Mouse (Mus musculus) forebrain, postnatal 0 days (tissue): ENCODE data around the gene Efhc1. TPM values are rescaled to one million over a fixed set of nuclear protein-coding genes. Genes with fewer than 3 reads are reported as not detected.
"Not testable (repeated sequence)": the region's sequence is repeated elsewhere in the genome, so short reads cannot be mapped to it uniquely, and the experiment has no call there.

Experiments used
- ATAC-seq: fragments of 200-750 bp; cut with Nextera tagmentation; 2 replicates; pipeline ENCODE4 v1.8.0; 2017; ENCODE audit warnings: mild to moderate bottlenecking, moderate library complexity
- DNase-seq: peaks from one replicate; pipeline ENCODE4 v3.0.0-alpha.2; 2015
- H3K27ac ChIP-seq: fragments of 300-500 bp; sonication (generic); 2 replicates; pipeline ENCODE4 v1.5.1; 2014; ENCODE audit warnings: low read depth, mild to moderate bottlenecking, antibody characterized with exemption, low read length, moderate library complexity, mixed read lengths
- H3K27me3 ChIP-seq: fragments of 300-500 bp; sonication (generic); 2 replicates; pipeline ENCODE4 v1.6.1; 2014; ENCODE audit warnings: mild to moderate bottlenecking, low read length, mixed read lengths; ENCODE audit not compliant: insufficient read depth
- H3K36me3 ChIP-seq: fragments of 300-500 bp; sonication (generic); 2 replicates; pipeline ENCODE4 v1.6.1; 2014; ENCODE audit warnings: mild to moderate bottlenecking, moderate library complexity; ENCODE audit not compliant: insufficient read depth
- H3K4me1 ChIP-seq: fragments of 300-500 bp; sonication (generic); 2 replicates; pipeline ENCODE4 v1.6.1; 2014; ENCODE audit warnings: antibody characterized with exemption; ENCODE audit not compliant: insufficient read depth
- H3K4me2 ChIP-seq: fragments of 300-500 bp; sonication (generic); 2 replicates; pipeline ENCODE4 v1.6.1; 2014; ENCODE audit warnings: low read depth, mild to moderate bottlenecking, moderate library complexity
- H3K4me3 ChIP-seq: fragments of 300-500 bp; sonication (generic); 2 replicates; pipeline ENCODE4 v1.5.1; 2014; ENCODE audit warnings: low read depth, low read length, mixed read lengths
- H3K9ac ChIP-seq: fragments of 300-500 bp; sonication (generic); 2 replicates; pipeline ENCODE4 v1.6.1; 2014; ENCODE audit warnings: mild to moderate bottlenecking
- H3K9me3 ChIP-seq: fragments of 300-500 bp; sonication (generic); 2 replicates; pipeline ENCODE4 v1.6.1; 2016; ENCODE audit warnings: low read length
- CTCF ChIP-seq: sonication (generic); IDR thresholded peaks from 2 replicates; pipeline ENCODE4 v1.5.1; 2016; ENCODE audit warnings: antibody characterized with exemption, control low read depth, low read depth
- WGBS: fragments of 180-500 bp; shearing (Covaris S2); extraction: QIAGEN DNeasy Blood & Tissue Kit; methylation state at CpG from one replicate; pipeline ENCODE4 v1.1.7; 2014; 5-methylcytosine and 5-hydroxymethylcytosine counted together
- polyA plus RNA-seq: library from polyadenylated mRNA; unstranded; fragments of >200 nt; fragmentation: Nextera tagmentation; extraction: Ambion mirVana; gene quantifications from 2 replicates; pipeline ENCODE4 v1.2.1, GENCODE M21; 2015
- total RNA-seq: library from RNA; depleted of rRNA; stranded (reverse); fragments of >200 nt; gene quantifications from 2 replicates; pipeline ENCODE4 v1.2.3, GENCODE M21; 2014

Efhc1 gene
- total and polyA plus RNA-seq, 2 experiments from 2014 or later, result 3.1 to 7.6 TPM

GRCm38 (mm10) chr1:20915608-20916007 lies 35.8 kb upstream of the Efhc1 start:
- no peak for ATAC-seq

GRCm38 (mm10) chr1:20917496-20918050 lies 33.9 kb upstream of the Efhc1 start:
- Histone ChIP-seq H3K27ac (no peak overlapping the region), H3K9me3 (no peaks in the 10 kb centered on the region), H3K4me1 (0 out of 2 replicates have a peak, but pooled peaks cover under 1% of the 10 kb centered on the region), H3K4me2 (no peak overlapping the region), H3K9ac (no peak overlapping the region), H3K27me3 (no peaks in the 10 kb centered on the region), H3K36me3 (no peaks in the 10 kb centered on the region), H3K4me3 (no peak overlapping the region)
- DNase-seq, result no peak
- no peak for ATAC-seq
- TF ChIP-seq CTCF, result no peak
- 87% methylated on average over 6 of the region's 6 CpGs for WGBS

More at GRCm38 (mm10) chr1:20915608-20916007, 35.8 kb upstream of the Efhc1 start:
- H3K4me3 ChIP-seq, result no peak overlapping the region
- H3K27ac ChIP-seq, result no peak overlapping the region
- no peak overlapping the region for H3K9ac ChIP-seq
- no peaks in the 10 kb centered on the region for H3K9me3 ChIP-seq
- TF ChIP-seq CTCF, result no peak
- WGBS, result 86% methylated on average over 5 of the region's 5 CpGs
- H3K4me2 ChIP-seq, result no peak overlapping the region
- no peak for DNase-seq
- H3K36me3 ChIP-seq, result no peaks in the 10 kb centered on the region
- no peaks in the 10 kb centered on the region for H3K27me3 ChIP-seq
- no peaks in the 10 kb centered on the region for H3K4me1 ChIP-seq

GRCm38 (mm10) chr1:20919728-20920127 lies 31.7 kb upstream of the Efhc1 start:
- 88% methylated on average over 2 of the region's 2 CpGs for WGBS
- no peak for TF ChIP-seq CTCF
- H3K4me3 ChIP-seq, result no peak overlapping the region
- no peak overlapping the region for H3K9ac ChIP-seq
- no peaks in the 10 kb centered on the region for H3K27me3 ChIP-seq
- H3K9me3 ChIP-seq, result no peaks in the 10 kb centered on the region
- no peaks in the 10 kb centered on the region for H3K36me3 ChIP-seq
- peaks cover 7% of the 10 kb centered on the region; the same call in 1 of the 2 replicates for H3K4me1 ChIP-seq
- ATAC-seq (no peak), DNase-seq (no peak)
- no peak overlapping the region for H3K4me2 ChIP-seq
- H3K27ac ChIP-seq, result no peak overlapping the region

GRCm38 (mm10) chr1:20921081-20921528 lies 30.3 kb upstream of the Efhc1 start:
- Histone ChIP-seq H3K4me3 (no peak overlapping the region), H3K9me3 (no peaks in the 10 kb centered on the region), H3K27ac (no peak overlapping the region), H3K27me3 (no peaks in the 10 kb centered on the region), H3K4me2 (no peak overlapping the region), H3K9ac (no peak overlapping the region), H3K36me3 (no peaks in the 10 kb centered on the region), H3K4me1 (peaks cover 7% of the 10 kb centered on the region; the same call in 1 of the 2 replicates)
- ATAC-seq (peak; percentile 42; the same call in 1 of the 2 replicates), DNase-seq (no peak)
- WGBS, result 72% methylated on average over 10 of the region's 10 CpGs
- TF ChIP-seq CTCF, result no peak

- DNase-seq (peak; percentile 39), ATAC-seq (peak; percentile 42)
- no peaks in the 10 kb centered on the region for H3K9me3 ChIP-seq
- no peak overlapping the region for H3K4me3 ChIP-seq
- no peak overlapping the region; the same call in 1 of the 2 replicates for H3K4me2 ChIP-seq
- no peak for TF ChIP-seq CTCF
- no peaks in the 10 kb centered on the region for H3K27me3 ChIP-seq
- peaks cover 7% of the 10 kb centered on the region; the same call in 1 of the 2 replicates for H3K4me1 ChIP-seq
- no peak overlapping the region for H3K27ac ChIP-seq
- WGBS, result 31% methylated on average over 11 of the region's 11 CpGs
- H3K9ac ChIP-seq, result no peak overlapping the region
- H3K36me3 ChIP-seq, result no peaks in the 10 kb centered on the region
Observed at GRCm38 (mm10) chr1:20922612-20923399, 28.6 kb upstream of the Efhc1 start.

- H3K27ac ChIP-seq, ATAC-seq, H3K4me1 ChIP-seq, H3K36me3 ChIP-seq, H3K9ac ChIP-seq, H3K4me3 ChIP-seq, H3K4me2 ChIP-seq, H3K9me3 ChIP-seq, H3K27me3 ChIP-seq, DNase-seq: not testable (repeated sequence)
- WGBS, result 88% methylated on average over 7 of the region's 7 CpGs
Observed at GRCm38 (mm10) chr1:20925324-20925723, 26.1 kb upstream of the Efhc1 start.

GRCm38 (mm10) chr1:20925926-20926325 lies 25.5 kb upstream of the Efhc1 start:
- no peak overlapping the region for H3K4me3 ChIP-seq
- H3K9me3 ChIP-seq, result no peaks in the 10 kb centered on the region
- DNase-seq (no peak), ATAC-seq (no peak)
- 90% methylated on average over 4 of the region's 4 CpGs for WGBS
- no peak overlapping the region for H3K4me2 ChIP-seq
- H3K4me1 ChIP-seq, result peaks cover 7% of the 10 kb centered on the region; the same call in 1 of the 2 replicates
- H3K36me3 ChIP-seq, result no peaks in the 10 kb centered on the region
- TF ChIP-seq CTCF, result no peak
- no peak overlapping the region for H3K9ac ChIP-seq
- no peaks in the 10 kb centered on the region for H3K27me3 ChIP-seq
- no peak overlapping the region for H3K27ac ChIP-seq
